Mouse (Mus musculus) thymus, adult 18-20 months (tissue): ENCODE data around the gene Eme2.
A peak's percentile ranks its signal among the peaks of the same experiment; 100 is the strongest.
"Not testable (repeated sequence)": the region's sequence is repeated elsewhere in the genome, so short reads cannot be mapped to it uniquely, and the experiment has no call there.

ENCODE experiments used
- DNase-seq, 2 experiments: peaks; one replicate each; pipeline ENCODE4 v3.0.0; 2022; ENCODE audit warnings: mixed read lengths in 2 of 2

The Eme2 gene

DNA sequence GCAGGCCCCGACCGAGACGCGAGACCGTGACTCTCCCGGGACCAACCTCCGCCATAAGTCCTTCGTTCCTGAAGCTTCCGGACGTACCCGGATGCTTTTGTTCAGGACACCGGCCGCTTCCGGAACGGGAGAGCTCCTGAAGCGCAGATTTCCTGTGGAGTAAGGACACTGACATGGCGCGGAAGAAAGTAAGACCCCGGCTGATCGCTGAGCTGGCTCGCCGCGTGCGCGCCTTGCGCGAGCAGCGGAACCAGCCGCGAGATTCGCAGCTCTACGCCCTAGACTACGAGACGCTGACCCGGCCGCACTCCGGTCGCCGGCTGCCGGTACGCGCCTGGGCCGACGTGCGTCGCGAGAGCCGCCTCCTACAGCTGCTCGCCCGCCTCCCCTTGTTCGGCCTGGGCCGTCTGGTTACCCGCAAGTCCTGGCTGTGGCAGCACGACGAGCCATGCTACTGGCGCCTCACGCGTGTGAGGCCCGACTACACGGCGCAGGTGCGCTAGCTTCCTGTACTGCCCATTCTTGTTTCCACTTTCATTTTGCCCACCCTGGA is at the start of gene Eme2, which contains the start of gene Mrps34:
TSS of gene Eme2 (minus strand) at position 93 of the 553 bp plus-strand sequence.
TSS of gene Mrps34 (plus strand) at position 122 of the 553 bp plus-strand sequence.
- DNase-seq: peak; percentile 55 to 66

DNA sequence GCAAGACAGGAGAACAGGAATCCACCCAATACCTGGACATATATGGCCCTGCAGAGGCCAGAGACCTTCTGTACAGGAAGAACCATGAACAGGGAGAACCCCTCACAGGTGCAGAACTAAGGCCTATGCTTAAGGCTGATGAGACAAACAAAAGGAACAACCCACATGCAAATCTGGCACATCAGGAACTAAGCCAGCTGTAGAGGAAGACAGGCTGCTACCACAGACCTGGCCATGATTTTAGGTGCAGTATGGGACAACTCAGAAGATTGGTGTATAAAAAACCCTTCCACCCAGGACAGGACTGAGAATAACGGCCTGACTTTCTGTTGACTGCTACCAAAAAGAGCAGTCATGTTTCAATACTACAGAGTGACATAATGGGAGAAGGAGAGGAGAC is 48.7 kb upstream of the Eme2 start:
- not testable (repeated sequence) for DNase-seq

GRCm38 (mm10) chr17:24943036-24943435 is 48.1 kb upstream of the Eme2 start:
- DNase-seq: no peak

- peak; percentile 9 to 12 for DNase-seq
Measured at GRCm38 (mm10) chr17:24942453-24942852, 47.6 kb upstream of the Eme2 start.

GRCm38 (mm10) chr17:24937266-24937665 is 42.4 kb upstream of the Eme2 start:
- DNase-seq: no peak

DNA sequence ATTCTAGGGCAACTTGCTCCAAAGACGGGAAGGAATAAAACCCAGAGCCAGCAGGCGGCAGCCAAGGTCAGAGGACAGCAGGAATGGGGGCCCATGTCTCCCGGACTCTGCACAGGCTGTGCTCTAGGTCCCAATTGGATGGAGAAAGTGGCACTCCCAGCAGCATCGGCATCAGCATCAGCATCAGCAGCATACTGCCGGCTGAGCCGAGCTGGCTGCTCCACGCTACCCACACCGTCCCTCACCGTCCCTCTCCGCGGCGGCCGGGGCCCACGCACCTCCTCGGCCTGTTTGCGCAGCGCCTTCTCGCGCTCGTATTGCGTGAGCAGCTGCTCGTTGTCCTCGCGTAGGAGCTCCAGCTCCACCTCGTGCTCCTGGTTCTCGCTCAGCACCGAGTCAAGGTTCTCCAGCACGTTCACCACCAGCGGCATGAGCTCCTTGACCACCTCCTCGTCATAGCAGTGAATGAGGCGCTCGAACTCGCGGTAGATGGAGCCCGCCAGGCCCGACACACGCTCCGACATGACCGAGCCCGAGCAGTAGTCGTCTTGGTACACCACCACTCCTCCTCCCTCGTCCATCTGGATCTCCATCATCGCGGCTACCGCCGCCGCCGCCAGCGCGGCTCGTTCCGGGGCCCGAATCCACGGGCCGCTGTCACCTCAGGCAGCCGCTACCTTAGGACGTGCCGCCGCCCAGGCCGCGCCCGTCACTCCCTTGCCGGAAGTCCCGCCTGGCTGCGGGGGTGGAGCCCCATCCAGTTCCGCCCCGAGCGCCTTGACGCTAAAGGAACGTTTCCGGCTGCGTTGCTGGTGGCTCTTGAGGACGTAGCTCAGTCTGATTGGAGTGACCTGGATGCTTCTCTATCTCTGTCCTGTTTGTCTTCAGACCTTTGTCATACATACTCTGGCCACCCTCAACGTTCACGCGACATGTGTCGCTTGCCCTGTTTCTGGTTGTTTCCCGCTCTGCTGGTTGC is 41.7 kb upstream of the Eme2 start, which contains the start of gene Mapk8ip3:
TSS of gene Mapk8ip3 (minus strand) at position 719 of the 979 bp plus-strand sequence.
- DNase-seq: peak; percentile 89 to 91

DNA sequence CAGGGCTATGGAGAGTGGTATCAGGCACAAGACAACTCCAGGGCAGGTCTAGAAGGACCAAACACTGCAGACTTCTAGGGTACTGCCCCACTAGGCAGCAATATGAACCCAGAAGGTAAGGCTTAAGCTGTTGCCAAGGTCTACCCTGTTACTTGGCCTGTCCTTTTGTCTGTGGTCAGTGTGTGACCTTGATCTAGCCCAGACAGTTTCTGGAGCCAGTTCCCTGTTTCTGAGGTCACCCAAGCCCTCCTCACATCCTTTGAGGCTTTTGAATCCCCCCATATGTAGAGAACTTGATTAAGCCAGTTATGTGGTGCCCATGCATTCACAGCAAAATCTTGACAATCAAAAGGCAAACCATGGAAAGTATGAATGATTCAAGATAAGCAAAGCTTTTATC is 40.8 kb upstream of the Eme2 start:
- DNase-seq: no peak

DNA sequence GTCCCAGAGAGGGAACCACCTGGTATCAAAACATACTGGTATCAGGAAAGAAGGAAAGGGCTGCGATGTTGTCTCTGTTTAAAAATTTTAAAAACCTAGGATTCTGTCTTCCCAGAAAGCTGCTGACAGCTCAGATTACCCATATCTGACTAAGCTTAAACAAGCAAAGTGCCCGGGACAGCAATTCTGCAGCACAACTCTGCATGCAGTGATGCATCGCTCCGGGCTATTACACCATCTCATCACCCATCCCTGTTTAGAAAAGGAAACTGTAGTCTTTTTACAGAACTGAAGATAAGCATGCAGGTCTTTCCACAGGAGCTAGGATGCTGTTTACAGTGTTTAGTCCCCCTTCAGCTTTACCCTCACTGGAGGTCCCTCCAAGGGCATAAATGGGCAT is 40.0 kb upstream of the Eme2 start:
- DNase-seq: no peak

GRCm38 (mm10) chr17:24933163-24933562 is 38.3 kb upstream of the Eme2 start:
- no peak for DNase-seq

GRCm38 (mm10) chr17:24932431-24932830 is 37.5 kb upstream of the Eme2 start:
- DNase-seq: no peak

- DNase-seq: no peak
Measured at GRCm38 (mm10) chr17:24929506-24929905, 34.6 kb upstream of the Eme2 start.

DNA sequence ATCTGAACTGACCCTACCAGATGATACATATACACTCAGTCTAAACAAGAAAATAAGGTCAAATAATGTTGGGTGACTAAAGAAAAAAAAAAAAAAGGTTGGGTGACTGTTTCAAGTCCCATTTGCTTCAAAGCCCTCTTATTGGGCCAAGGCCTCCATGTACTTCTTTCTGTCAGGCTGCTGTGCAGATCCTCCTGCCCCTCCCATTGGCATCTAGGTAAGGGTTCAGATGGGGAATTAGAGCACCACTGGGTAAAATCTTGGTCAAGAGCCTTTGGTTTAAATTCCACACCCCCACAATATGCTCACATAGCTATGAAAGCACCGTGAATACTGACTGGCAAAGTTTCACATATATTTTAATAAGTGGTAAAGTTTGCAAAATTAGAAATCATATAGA is 28.4 kb upstream of the Eme2 start:
- no peak for DNase-seq

- DNase-seq: no peak
Measured at GRCm38 (mm10) chr17:24913984-24914383, 19.1 kb upstream of the Eme2 start.

DNA sequence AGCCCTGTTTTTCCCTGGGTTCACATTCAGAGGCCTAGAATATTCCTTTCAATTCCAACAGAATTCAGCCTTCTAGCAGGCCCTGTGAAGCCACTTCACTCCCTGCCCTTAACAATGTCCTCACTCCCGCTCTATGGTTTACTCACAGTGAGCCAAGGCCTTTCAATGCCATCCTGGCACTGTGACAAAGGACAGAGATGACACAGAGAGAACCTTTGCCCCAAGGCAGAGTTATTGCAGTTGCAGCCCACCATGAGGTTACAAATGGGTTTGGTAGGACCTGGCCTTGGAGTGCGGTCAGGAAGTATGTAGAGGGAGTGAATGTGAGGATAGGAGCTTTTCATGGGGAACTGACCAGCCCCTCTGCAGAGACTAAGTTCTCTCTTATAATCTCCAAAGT is 12.7 kb upstream of the Eme2 start:
- DNase-seq: no peak

DNA sequence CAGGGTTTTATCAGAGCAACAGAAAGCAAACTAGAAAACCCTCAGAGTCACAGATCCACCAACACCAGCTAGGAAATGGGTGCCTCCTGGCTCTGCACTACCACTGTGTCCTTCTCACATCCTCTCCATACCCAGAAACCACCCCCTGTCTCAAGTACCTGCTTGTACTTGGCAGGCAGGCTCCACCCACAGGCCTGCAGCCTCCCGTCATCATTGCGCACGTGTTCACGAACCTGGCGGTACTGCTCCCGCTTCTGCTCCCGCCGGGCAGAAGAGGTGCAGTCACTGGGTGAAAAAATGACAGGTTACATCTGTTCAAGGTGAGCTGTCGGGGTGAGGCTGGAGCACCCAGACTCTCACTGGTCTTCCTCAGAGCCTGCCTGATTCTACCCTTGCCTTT is 8.9 kb upstream of the Eme2 start:
- DNase-seq: no peak

DNA sequence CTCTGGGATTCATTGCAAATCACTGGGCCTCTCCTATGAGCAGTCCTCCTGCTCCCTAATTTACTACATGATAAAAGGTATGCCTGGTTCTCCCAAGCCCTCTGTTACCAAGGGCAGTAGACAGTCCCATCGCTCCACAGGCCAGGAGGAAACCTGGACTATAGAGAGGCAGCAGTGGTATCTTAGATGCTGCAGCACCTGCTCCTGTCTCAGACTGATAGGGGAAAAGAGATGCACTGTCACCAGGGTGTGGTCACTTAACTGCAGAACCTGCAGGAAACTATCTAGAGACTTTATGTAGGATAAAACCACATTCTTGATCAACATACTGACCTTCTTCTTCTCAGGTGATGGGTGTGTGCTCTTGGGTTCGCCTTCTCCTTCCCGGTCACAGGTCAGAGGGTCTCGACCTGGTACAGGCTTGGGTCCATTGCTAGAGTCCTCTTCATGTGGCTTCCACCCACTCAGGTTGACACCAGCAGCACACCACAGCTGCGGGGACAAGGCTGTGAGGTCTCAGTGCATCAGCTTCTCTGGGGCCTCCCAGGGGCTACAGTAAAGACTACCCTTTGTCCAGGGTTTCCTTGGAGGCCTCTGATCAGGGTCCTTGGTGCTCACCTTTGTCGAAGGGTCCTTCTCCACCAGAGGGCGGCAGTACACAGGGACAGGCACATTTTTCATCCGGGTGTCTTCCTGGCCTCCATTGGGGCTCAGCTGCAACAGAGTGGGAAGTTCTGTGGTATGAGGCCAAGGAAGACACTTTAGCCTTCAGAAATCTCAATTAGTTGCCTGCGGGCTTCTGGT is 8.0 kb upstream of the Eme2 start:
- no peak for DNase-seq

DNA sequence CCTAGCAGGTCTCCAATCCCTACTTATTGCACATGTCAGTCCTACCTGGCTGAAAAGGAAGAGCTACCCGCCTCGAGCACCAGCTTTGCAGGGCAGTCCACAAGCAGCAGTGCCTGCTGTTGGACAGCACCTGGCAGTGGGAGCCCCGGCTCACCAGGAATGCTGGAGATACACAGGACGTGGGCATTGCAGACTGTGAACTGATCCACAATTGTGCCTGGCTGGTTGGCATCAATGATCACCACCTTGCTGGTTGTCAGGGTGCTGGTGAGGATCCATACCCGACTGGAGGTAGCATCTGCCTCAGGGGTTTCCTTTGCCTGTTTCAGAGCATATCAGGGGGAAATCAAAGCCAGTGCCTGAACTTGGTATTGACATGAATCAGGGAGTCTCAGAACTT is 7.2 kb upstream of the Eme2 start:
- no peak for DNase-seq

GRCm38 (mm10) chr17:24900014-24900413 is 5.1 kb upstream of the Eme2 start:
- no peak for DNase-seq

GRCm38 (mm10) chr17:24899153-24899552 is 4.3 kb upstream of the Eme2 start:
- no peak for DNase-seq

GRCm38 (mm10) chr17:24898041-24898854 is 3.4 kb upstream of the Eme2 start:
- DNase-seq: no peak

DNA sequence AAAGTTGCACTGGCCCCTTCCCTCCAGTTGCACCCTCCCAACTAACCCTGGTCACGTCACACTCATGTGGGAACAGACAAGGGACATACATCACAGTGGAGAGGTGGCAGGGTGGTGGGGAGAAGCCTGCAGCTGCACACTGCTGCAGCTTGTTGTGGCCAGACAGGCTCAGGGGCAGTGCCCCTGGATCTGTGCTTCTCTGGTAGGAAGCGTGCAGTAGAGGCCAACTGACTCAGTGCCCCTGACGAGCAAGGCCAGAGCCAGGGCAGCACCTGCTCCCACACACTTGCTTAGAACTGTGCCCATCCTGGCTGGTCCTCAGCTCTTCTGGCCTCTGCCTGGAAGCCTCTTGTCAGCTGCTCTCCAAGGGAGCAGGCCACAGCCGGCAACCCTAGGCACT is 2.7 kb upstream of the Eme2 start:
- no peak for DNase-seq

DNA sequence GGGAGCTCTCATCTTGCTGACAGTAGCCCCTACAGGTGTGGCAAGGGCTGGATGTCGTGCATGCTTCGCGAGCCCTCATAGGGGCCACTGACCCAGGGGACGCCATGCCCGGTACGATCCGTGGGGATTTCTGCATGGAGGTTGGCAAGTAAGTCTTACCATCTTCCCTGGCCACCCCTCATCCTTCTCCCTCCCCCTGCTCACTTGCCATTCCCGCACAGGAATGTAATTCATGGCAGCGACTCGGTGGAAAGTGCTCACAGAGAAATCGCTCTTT is 2.0 kb upstream of the Eme2 start:
- no peak for DNase-seq
